Mouse (Mus musculus): ENCODE data around the gene Mllt3.

Gene Mllt3

GRCm38 (mm10) chr4:88033216-88033653 lies at the start of gene Mllt3:
TSS of gene Mllt3 (minus strand) at chr4:88033364.
- DNase-seq (ENCODE audit: low spot score): peak; percentile 93

DNA sequence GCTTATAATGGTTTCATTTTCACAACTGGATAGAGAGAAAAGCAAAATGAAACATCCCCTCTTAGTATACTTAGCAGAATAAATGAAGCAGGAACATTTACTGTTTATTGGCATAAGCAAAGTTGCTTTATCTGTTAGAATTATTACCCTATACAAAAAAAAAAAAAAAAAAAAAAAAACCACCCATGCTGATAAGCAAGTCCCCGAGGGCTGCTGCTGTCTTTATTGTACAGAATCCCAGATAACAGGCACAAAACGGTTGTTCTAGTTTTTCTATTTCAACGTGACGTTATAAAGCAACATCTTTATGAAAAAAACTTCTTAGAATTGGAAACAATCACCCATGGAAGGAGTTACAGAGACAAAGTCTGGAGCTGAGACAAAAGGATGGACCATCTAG lies 49.2 kb upstream of the Mllt3 start:
- no peak for DNase-seq (ENCODE audit: low spot score)

- no peak for DNase-seq (ENCODE audit: low spot score)
These were observed 48.7 kb upstream of the Mllt3 start for GRCm38 (mm10) chr4:88081885-88082284.

DNA sequence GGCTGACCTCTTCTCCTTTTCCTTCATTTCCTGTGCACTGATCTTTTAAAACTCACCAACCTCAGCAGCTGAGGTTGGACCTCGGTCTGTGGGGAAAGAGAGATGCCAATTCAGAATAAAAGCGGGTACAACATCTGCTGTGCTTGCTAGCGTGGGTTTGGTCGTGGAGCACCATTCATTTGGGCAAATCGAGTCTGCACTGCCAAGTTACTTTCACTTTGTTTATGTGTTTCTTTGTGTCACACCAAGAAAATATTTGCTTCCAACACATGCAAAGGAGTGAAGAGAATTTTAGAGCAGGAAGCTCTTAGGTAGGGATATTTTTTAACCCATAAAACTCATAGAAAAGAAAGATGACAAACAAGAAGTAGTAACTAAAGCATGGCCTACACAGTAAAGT lies 48.3 kb upstream of the Mllt3 start:
- DNase-seq (ENCODE audit: low spot score): no peak

DNA sequence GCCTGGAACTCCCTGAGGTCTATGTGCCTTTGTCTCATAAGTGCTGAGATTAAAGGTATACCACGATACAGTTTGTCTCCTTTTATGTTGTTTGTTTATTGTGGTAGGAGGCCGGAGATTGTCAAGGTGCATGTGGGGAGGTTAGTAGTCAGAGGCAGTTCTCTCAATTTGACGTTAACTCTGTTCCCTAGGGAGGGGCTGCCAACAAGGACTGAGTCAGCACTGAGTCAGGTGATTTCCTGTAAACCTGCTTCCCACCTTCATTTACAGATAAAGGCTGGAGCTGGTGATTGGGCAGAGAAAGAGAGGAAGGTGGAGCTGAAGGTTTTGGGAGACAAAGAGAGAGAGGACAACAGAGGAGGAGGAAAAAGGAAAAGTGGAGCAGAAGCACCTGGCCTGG lies 45.8 kb upstream of the Mllt3 start:
- DNase-seq (ENCODE audit: low spot score): no peak

DNA sequence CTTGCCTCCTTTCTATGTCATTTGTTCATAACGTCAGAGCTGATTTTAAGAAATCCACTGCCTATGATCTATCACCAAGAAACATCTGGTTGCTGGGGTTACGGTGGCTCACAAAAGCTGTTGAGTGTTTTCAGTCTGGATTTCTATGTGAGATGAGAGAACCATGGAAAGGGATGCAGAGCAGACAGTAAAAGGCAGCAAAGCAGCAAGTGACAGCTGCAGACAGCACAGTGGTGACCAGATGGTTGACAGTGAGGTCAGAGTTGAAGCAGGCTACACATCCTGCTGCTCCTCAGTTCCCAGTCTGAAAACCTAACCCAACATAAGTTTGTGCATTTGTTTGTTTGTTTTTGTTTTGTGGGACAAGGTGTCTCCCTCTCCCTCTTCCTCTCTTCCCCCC lies 42.2 kb upstream of the Mllt3 start:
- DNase-seq (ENCODE audit: low spot score): no peak

- no peak for DNase-seq (ENCODE audit: low spot score)
These were observed 13.1 kb upstream of the Mllt3 start for GRCm38 (mm10) chr4:88046280-88046679.

GRCm38 (mm10) chr4:88045151-88045550 lies 12.0 kb upstream of the Mllt3 start:
- DNase-seq (ENCODE audit: low spot score): no peak

- peak; percentile 72 for DNase-seq (ENCODE audit: low spot score)
These were observed 2.2 kb upstream of the Mllt3 start for GRCm38 (mm10) chr4:88035361-88035760.

DNA sequence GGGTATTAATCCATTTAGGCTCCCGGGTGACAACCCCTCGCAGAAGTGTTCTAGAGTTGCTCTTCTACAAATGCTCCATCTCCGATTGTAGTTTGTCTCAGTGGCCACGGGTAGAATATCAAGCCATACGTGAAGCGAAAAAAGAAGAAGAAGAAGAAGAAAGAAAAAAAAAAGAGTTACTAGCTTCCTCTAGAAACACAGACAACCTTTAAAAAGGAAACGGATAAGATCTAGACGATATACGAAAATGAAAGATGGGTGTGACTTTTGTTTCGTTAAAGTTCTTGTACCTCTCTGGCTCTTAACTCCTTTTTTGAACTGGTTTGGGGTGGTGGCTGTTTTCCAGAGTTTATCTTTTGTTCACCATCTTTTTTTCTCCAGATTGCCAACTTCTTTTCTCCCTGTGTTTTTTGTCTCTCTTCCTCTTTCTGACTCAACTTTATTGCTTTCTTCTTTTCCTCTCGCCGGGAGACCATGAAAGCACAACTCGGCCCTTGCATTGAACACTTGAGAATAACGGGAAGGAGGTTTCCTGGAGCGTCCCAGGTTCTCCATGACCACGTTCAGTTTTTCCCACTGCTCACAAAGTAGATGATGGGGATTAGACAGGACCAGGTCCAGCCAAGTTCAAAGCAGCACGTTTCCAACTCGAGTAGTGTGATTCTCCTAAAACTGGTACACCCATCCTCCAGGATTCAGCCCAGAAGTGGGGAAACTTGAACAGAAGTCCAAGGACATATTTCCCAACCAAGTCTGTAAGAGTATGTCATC lies 1.4 kb upstream of the Mllt3 start:
- peak; percentile 10 for DNase-seq (ENCODE audit: low spot score)

- DNase-seq (ENCODE audit: low spot score): no peak
These were observed 694 bp upstream of the Mllt3 start for GRCm38 (mm10) chr4:88033729-88034386.

DNA sequence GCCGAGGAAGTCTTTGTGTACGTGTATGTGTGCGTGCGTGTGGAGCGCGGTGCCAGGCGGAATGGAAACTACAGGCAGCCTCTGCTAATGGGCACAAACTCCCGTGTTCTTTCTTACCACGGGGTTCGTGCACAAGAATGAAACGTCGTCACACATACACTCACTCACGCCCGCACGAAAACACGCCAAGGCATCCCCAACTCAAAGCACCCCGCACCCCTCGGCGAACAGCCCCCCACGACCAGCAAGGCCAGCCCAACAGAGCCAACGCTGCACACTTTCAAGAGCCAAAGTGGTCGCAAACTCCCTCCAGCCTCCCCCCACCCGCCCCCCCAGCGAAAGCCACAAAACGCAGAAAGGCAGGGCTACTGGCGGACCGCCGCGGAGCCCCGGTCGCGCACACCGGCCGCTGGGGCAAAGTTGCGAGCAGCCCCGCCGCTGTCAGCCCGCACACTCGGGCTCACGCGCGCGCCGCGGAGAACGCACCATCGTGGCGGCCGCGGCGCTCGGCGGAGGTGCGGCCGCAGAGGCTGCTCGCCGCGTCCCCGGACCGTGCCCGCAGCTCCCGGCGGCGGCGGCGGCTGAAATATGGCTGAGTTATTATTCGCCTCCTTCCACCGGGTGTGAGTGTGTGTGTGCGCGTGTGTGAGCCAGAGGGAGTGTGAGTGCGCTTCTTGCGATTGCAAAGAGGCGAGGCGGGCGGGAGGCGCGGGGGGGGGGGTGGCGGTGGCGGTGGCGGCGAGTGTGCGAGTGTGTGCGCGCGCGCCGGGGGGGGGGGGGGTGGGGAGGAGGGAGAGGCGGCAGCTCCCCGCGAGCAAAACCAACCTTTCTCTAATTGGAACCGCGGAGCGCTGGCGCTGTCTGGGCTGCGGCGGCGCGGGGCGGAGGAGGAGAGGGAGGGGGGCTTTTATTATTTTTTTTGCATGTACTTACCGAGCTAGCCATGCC lies 739 bp downstream of the Mllt3 start:
- peak; percentile 54 for DNase-seq (ENCODE audit: low spot score)

- DNase-seq (ENCODE audit: low spot score): no peak
These were observed 1.7 kb downstream of the Mllt3 start for GRCm38 (mm10) chr4:88031211-88032150.

DNA sequence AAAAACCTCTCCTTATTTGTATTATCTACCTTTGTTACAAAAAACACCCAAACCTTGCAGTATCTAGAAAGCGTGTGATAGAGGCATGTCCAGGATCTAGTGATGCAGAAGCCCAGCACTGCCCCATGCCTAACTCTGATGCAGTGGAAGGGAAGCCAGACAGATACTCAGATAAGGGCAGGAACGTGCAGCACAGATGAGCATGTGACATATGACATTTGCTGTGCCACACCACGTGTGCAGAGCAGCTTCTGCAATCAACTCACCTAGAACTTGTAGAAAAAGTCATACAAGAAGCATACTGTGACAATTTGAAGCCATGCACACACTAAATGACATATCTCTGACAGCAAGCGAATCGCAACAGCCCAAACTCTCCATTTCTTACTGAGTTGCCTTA lies 9.6 kb downstream of the Mllt3 start:
- no peak for DNase-seq (ENCODE audit: low spot score)

GRCm38 (mm10) chr4:88022623-88023022 lies 10.5 kb downstream of the Mllt3 start:
- no peak for DNase-seq (ENCODE audit: low spot score)

DNA sequence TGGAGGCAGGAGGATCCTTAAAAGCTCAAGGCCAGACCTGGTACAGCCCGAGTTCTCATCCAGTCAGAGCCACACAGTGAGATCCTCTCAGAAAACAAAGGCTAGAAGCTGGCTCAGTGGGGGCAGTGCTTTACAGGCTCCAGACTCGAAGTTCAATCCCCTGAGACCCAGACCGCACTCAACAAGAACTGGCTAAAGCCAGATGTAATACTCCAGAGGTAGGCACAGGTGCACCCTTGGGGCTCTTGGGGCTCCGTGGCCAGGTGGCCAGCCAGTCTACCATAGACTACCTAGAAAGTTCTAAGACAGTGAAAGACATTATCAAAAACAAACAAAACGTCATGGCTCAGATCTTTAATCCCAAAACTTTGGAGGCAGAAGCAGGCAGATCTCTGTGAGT lies 12.7 kb downstream of the Mllt3 start:
- no peak for DNase-seq (ENCODE audit: low spot score)

GRCm38 (mm10) chr4:88019645-88020044 lies 13.5 kb downstream of the Mllt3 start:
- DNase-seq (ENCODE audit: low spot score): no peak

DNA sequence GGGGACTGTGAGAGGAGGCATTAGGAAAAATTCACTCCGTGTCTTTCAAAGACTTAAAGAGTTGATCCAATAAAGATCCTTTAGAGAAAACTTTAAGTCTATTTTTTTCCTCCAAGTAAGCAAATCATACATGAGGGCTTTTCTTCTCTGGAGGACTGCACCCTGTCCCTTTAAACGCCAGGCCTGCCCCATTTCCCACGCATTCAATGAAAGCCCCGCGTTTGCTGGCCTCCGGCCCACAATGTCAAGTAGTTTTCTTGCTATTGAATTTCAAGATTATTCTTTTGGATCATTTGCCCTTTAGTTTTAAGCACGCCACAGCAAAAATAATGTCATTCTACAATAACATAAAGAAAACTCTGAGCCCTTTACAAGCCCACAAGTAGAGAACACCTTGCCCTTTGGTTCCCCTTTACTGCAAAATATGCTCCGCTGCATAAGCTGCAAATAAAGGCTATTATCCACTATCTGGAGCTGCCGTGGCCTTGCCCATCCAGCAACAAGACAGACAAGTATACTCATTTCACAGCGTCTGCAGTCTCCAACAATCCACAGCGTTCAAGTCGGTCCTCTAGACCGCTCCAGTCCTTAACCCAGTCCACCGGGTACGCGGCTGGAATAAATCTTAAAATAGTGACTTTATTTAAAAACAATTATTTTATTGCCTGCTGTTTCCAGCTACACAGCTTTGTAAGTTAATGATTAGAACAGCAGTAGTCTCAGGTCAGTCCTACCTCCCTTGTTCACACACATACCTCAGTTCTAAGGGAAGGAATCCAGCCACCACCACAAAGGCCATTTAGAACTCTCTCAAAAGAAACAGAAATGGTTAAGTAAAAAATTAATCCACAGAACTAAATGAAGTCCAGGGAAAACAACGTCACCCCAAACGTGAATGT lies 15.5 kb downstream of the Mllt3 start:
- no peak for DNase-seq (ENCODE audit: low spot score)

DNA sequence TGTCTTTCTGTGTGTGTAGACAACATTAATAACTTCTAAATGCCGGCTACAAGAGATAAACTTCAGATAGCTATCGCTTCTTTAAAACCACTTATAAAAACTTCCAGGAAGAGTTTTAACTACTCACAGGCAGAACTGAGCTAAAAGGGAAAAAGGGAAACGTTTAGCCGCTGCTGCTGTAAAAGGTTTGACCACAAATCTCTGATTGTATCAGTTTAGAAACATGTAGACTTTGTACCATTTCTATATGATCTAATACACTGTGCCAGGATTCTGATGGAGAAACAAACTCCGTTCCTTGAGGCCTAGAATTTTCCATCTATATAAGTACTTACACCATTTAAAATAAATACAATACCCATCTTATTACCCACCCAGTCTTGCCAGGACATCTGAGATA lies 17.4 kb downstream of the Mllt3 start:
- DNase-seq (ENCODE audit: low spot score): no peak

DNA sequence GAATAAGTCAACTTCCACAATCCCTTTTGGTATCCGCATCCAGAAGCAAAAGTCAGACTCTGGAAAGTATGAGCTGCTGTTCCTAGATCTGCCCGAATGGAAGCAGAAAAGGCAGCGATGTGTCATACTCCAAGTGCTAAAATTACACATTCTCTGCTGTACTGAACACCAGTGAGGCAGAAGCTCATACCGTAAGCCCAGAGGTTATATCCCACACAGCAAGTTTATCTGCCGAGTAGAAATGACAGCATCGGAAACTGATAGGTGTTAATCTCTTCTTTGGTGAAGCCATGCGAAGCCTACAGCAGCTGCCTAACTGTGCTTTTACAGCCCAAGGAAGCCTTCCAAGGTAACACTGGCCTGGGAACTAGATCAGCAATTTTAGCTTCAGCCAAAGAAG lies 17.9 kb downstream of the Mllt3 start:
- DNase-seq (ENCODE audit: low spot score): no peak
